Mouse (Mus musculus) embryonic facial prominence, embryonic 11.5 days (tissue): ENCODE results near the gene Spint2. TPM values are rescaled to one million over a fixed set of nuclear protein-coding genes. Genes with fewer than 3 reads are reported as not detected.
"Not testable (repeated sequence)": the region's sequence is repeated elsewhere in the genome, so short reads cannot be mapped to it uniquely, and the experiment has no call there.

Source experiments
- ATAC-seq: fragments of 200-750 bp; cut with Nextera tagmentation; replicated peaks from 2 replicates; pipeline ENCODE4 v1.8.0; 2017; ENCODE audit warnings: low read depth; ENCODE audit not compliant: insufficient number of reproducible peaks, low FRiP score, low TSS enrichment
- DNase-seq: peaks from one replicate; pipeline ENCODE4 v3.0.0-alpha.2; 2015; ENCODE audit warnings: low spot score
- H3K27ac ChIP-seq: fragments of 300-500 bp; sonication (generic); replicated peaks from 2 replicates; pipeline ENCODE4 v1.5.1; 2014; ENCODE audit warnings: mild to moderate bottlenecking, low read depth, low read length, control low read depth
- H3K27me3 ChIP-seq: fragments of 300-500 bp; sonication (generic); 2 replicates; pipeline ENCODE4 v1.6.1; 2014; ENCODE audit warnings: mild to moderate bottlenecking, low read length, moderate library complexity, mixed read lengths; ENCODE audit not compliant: control insufficient read depth, insufficient read depth
- H3K36me3 ChIP-seq: fragments of 300-500 bp; sonication (generic); replicated peaks from 2 replicates; pipeline ENCODE4 v1.6.1; 2014; ENCODE audit warnings: low read depth, mild to moderate bottlenecking, low read length, moderate library complexity, mixed read lengths; ENCODE audit not compliant: control insufficient read depth, insufficient read depth
- H3K4me1 ChIP-seq: fragments of 300-500 bp; sonication (generic); 2 replicates; pipeline ENCODE4 v1.6.1; 2014; ENCODE audit warnings: low read length, mixed read lengths; ENCODE audit not compliant: control insufficient read depth, insufficient read depth
- H3K4me2 ChIP-seq: fragments of 300-500 bp; sonication (generic); 2 replicates; pipeline ENCODE4 v1.6.1; 2014; ENCODE audit warnings: low read depth, mild to moderate bottlenecking, control low read depth, low read length, moderate library complexity
- H3K4me3 ChIP-seq: fragments of 300-500 bp; sonication (generic); 2 replicates; pipeline ENCODE4 v1.5.1; 2014; ENCODE audit warnings: low read depth, low read length, control low read depth
- H3K9ac ChIP-seq: fragments of 300-500 bp; sonication (generic); replicated peaks from 2 replicates; pipeline ENCODE4 v1.6.1; 2014; ENCODE audit warnings: mild to moderate bottlenecking, control low read depth, low read length
- H3K9me3 ChIP-seq: fragments of 300-500 bp; sonication (generic); replicated peaks from 2 replicates; pipeline ENCODE4 v1.6.1; 2016; ENCODE audit warnings: mild to moderate bottlenecking, low read length, inconsistent platforms, mixed read lengths; ENCODE audit not compliant: control insufficient read depth
- WGBS: fragments of 180-500 bp; shearing (Covaris S2); extraction: QIAGEN DNeasy Blood & Tissue Kit; methylation state at CpG from one replicate; pipeline ENCODE4 v1.1.7; 2014; 5-methylcytosine and 5-hydroxymethylcytosine counted together
- polyA plus RNA-seq: library from polyadenylated mRNA; unstranded; fragments of >200 nt; fragmentation: Nextera tagmentation; extraction: Ambion mirVana; gene quantifications from 2 replicates; pipeline ENCODE4 v1.2.1, GENCODE M21; 2014

Spint2 gene
- polyA plus RNA-seq, 1 experiment from 2014 or later = 71.4 TPM

DNA sequence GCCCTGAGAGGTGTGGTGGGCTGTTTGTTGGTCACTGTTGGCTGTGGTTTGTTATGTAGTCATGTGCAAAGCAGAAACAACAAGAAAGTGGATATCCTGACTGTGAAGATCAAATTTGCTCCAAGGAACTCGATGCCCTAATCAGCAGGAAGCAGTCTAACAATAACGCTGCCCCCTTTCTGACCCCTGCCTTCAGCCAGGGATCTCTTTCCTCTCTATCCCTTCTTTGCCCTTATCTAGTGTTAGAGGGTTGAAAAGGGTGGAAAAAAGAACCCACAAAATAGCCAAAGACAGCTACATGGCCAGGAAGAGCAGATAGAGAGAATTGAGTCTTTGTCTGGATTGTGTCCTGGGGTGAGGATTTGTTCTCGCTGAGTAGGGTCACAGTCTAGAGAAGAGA lies 51.2 kb downstream of the Spint2 start:
- no peaks in the 10 kb centered on the region for H3K9me3 ChIP-seq
- peaks cover 15% of the 10 kb centered on the region for H3K27me3 ChIP-seq
- DNase-seq (no peak), ATAC-seq (no peak)
- H3K4me3 ChIP-seq = no peak overlapping the region
- peaks cover 5% of the 10 kb centered on the region for H3K4me1 ChIP-seq
- H3K4me2 ChIP-seq = no peak overlapping the region
- no peak overlapping the region for H3K27ac ChIP-seq
- no peak overlapping the region for H3K9ac ChIP-seq
- no peaks in the 10 kb centered on the region for H3K36me3 ChIP-seq
- WGBS = 17% methylated on average over 3 of the region's 3 CpGs

DNA sequence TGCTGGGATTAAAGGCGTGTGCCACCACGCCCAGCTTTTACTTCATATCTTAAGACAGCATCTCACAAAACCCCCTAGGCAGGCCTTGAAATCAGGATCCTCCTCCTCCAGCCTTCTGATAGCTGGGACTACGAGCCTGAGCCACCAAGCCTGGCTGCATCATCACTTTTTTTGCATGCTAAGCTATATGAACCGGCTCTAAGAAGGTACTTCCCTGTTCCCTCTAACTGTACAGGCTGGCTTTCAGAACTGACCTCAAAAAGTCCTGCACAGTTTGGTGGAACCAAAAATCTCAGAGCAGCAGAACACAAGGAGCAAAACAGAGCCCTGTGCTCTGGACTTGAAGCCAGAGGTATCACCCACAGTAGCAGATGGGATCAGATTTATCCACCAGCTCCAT lies 53.5 kb downstream of the Spint2 start:
- H3K36me3 ChIP-seq = no peaks in the 10 kb centered on the region
- peaks cover 13% of the 10 kb centered on the region for H3K4me1 ChIP-seq
- no peak overlapping the region for H3K4me2 ChIP-seq
- H3K4me3 ChIP-seq = no peak overlapping the region
- DNase-seq = no peak
- no peak overlapping the region for H3K9ac ChIP-seq
- H3K27ac ChIP-seq = no peak overlapping the region
- no peaks in the 10 kb centered on the region for H3K9me3 ChIP-seq
- ATAC-seq = no peak
- peaks cover 15% of the 10 kb centered on the region for H3K27me3 ChIP-seq
- WGBS = 74% methylated on average over 4 of the region's 4 CpGs

DNA sequence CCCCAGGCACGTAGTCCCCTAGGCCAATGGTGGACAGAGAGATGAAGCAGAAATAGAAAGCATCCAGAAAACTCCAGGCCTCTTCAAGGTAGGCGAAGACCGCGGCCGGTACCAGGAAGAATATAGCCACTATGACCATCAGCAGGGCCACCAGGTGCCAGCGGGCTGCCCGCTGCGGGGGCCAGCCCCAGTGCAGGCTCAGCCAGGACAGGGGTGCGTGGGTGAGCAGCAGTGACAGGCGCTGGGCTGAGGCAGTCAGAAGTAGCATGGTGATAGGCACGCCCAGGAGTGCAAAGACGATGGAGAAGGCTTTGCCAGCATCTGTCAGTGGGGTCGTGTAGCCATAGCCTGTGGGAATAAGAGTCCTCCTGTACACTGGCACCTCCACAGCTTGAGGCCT lies 56.2 kb downstream of the Spint2 start:
- 72% methylated on average over 13 of the region's 13 CpGs for WGBS
- 0 out of 2 replicates have a peak, but pooled peaks have one; percentile 42 for ATAC-seq

DNA sequence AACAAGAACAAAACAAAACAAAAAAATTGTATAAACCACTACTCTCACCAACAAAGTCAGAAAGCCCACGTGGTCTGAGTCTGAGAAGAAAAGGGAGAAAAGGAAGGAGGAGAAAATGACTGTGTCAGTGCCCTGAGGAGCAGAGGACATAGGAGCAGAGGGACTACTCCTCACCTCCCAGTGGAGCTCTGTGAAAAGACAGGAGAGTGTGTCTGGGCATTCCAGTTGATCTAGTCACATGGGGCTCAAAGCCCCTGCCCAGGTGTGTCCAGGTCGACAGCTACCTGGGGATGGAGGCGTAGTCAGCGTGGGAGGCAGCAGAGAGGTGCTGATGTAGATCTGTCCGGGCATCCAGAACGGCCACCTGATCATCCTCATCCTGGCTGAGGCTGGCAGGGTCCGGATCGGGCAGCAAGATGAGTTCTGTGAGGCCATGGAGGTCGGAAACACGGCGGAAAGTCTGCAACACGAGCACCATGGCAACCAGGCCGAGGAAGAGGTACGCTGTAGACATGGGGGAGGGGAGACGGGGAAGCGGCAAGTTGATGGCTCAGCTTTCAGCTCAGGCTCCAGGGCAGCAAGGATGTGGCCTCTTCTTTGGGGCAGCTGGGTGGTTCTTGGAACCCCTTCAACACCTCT lies 56.8 kb downstream of the Spint2 start:
- Histone ChIP-seq H3K9ac (peak overlapping the region; percentile 39), H3K4me2 (peak overlapping the region; percentile 42), H3K36me3 (no peaks in the 10 kb centered on the region), H3K27me3 (no peaks in the 10 kb centered on the region), H3K4me3 (peak overlapping the region; percentile 15; the same call in 1 of the 2 replicates), H3K9me3 (no peaks in the 10 kb centered on the region), H3K4me1 (peaks cover 9% of the 10 kb centered on the region), H3K27ac (no peak overlapping the region)
- peak; percentile 75 for DNase-seq
- ATAC-seq = peak; percentile 47; the same call in 1 of the 2 replicates
- WGBS = 8% methylated on average over 16 of the region's 16 CpGs

More for the DNA sequence above, 56.2 kb downstream of the Spint2 start:
- Histone ChIP-seq H3K36me3 (no peaks in the 10 kb centered on the region), H3K4me1 (peaks cover 9% of the 10 kb centered on the region), H3K4me3 (no peak overlapping the region), H3K27ac (no peak overlapping the region), H3K9ac (peak overlapping the region; percentile 39), H3K4me2 (peak overlapping the region; percentile 42), H3K27me3 (no peaks in the 10 kb centered on the region), H3K9me3 (no peaks in the 10 kb centered on the region)
- no peak for DNase-seq

DNA sequence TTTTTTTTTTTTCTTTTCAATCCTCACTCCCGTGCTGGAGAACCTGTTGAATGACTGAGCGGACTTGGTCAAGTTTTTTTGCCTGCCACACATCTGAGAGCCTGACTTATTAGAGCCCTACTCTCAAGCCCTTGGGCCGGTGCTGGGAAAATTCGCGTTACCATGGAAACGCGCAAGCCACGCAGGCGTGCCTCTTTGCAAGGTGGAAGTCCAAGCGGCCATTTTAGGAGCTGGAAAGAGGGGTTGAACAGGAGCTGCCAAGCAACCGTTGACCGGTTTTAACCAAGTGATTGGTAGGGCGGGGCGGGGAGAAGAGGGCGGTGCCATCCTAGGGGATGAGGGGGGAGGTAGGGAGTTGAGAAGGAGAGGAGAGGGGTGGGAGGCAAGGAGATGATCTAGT lies 66.9 kb downstream of the Spint2 start:
- no peaks in the 10 kb centered on the region; the same call in 1 of the 2 replicates for H3K27me3 ChIP-seq
- no peak overlapping the region for H3K27ac ChIP-seq
- no peak overlapping the region for H3K4me2 ChIP-seq
- no peaks in the 10 kb centered on the region for H3K4me1 ChIP-seq
- ATAC-seq (no peak), DNase-seq (no peak)
- H3K4me3 ChIP-seq = no peak overlapping the region
- H3K9me3 ChIP-seq = no peaks in the 10 kb centered on the region; the same call in 1 of the 2 replicates
- no peaks in the 10 kb centered on the region for H3K36me3 ChIP-seq
- H3K9ac ChIP-seq = no peak overlapping the region
- 46% methylated on average over 15 of the region's 15 CpGs for WGBS

DNA sequence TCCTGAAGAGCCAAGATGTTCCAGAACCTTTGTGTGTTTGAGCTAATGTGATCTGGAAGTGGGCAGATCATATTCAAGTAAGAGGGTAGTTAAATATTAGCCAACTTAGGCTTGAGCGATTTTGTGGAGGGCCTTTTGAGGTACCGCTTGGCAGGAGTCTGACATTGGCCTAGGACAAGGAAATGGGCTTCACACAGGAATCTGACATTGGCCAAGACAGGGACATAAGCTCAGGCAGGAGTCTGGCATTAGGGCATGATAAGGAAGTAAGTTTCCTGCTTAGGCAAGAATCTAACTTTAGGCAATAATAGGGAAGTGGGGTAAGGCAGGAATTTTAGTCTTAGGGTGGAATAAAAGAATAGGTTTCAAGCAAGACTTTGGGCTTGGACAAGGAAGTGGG lies 67.5 kb downstream of the Spint2 start:
- H3K27ac ChIP-seq = no peak overlapping the region
- no peaks in the 10 kb centered on the region for H3K4me1 ChIP-seq
- 69% methylated on average over 2 of the region's 2 CpGs for WGBS
- no peak overlapping the region for H3K4me2 ChIP-seq
- H3K9me3 ChIP-seq = no peaks in the 10 kb centered on the region
- DNase-seq (no peak), ATAC-seq (no peak)
- no peaks in the 10 kb centered on the region for H3K36me3 ChIP-seq
- H3K27me3 ChIP-seq = no peaks in the 10 kb centered on the region; the same call in 1 of the 2 replicates
- H3K9ac ChIP-seq = no peak overlapping the region
- no peak overlapping the region for H3K4me3 ChIP-seq

DNA sequence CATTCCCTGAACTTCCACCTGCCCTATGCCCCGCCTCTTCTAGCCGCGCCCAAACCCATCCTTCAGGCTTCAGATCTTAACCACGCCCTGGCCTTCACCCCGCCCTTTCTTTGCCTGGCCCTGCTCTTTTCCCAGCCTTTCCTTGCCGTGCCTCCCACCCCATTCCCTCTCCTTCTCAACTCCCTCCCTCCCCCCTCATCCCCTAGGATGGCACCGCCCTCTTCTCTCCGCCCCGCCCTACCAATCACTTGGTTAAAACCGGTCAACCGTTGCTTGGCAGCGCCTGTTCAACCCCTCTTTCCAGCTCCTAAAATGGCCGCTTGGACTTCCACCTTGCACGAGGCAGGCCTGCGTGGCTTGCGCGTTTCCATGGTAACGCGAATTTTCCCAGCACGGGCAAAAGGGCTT lies 68.0 kb downstream of the Spint2 start, which contains the start of gene Catsperg1:
Gene Catsperg1, minus strand, starts transcription at position 361 of the 408 bp plus-strand sequence.
- Histone ChIP-seq H3K36me3 (no peaks in the 10 kb centered on the region), H3K9me3 (no peaks in the 10 kb centered on the region), H3K4me3 (no peak within 1 kb of the TSS), H3K27me3 (no peaks in the 10 kb centered on the region; the same call in 1 of the 2 replicates), H3K27ac (no peak within 1 kb of the TSS), H3K4me1 (no peaks in the 10 kb centered on the region), H3K9ac (no peak within 1 kb of the TSS), H3K4me2 (peak within 1 kb of the TSS; percentile 19)
- ATAC-seq (peak; percentile 57), DNase-seq (peak; percentile 75)
- 2% methylated on average over 20 of the region's 20 CpGs for whole genome bisulfite sequencing

DNA sequence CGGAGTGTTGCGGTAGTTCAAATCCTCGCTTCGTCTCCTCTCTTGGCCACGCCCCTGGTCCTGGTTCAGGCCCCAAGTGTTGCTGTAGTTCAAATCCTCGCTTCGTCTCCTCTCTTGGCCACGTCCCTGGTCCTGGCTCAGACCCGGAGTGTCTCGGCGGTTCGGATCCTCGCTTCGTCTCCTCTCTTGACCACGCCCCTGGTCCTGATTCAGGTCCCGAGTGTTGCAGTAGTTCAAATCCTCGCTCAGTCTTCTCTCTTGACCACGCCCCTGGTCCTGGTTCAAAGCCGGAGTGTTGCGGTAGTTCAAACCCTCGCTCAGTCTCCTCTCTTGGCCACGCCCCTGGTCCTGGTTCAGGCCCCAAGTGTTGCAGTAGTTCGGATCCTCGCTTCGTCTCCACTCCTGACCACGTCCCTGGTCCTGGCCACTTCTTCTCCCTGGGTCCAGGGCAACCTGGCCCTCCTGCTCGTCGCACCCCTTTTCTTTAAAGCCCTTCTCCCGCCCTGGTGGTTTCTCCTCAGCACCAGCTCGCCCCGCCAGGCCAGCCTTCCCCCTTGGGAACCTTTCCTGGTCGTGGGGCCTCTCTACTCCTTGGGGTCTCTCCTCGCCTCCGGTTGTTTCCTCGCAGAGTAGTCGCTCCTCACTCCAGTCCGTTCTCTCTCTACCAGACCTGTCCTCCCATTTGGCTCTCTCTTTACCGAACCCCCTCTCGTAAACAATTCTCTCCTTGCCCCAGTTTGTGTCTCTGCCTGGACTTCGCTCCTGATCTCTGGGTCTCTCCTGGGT lies 68.7 kb downstream of the Spint2 start:
- H3K4me1 ChIP-seq, H3K9me3 ChIP-seq, H3K36me3 ChIP-seq, H3K27ac ChIP-seq, H3K9ac ChIP-seq, H3K4me2 ChIP-seq, H3K4me3 ChIP-seq, DNase-seq, ATAC-seq, H3K27me3 ChIP-seq: not testable (repeated sequence)
- WGBS = 14% methylated on average over 40 of the region's 40 CpGs
